Mouse (Mus musculus) retina, adult 2 months (tissue): ENCODE results near the gene Tmem110.

Experiments
- DNase-seq: peaks from one replicate; pipeline ENCODE4 v3.0.0-alpha.2; 2012; ENCODE audit warnings: low read depth, low spot score

Tmem110 gene

GRCm38 (mm10) chr14:30825476-30826131 lies at the start of gene Tmem110:
Gene Tmem110, plus strand, starts transcription at chr14:30825590.
- DNase-seq, result peak; percentile 66

GRCm38 (mm10) chr14:30784614-30785013 lies 40.8 kb upstream of the Tmem110 start:
- DNase-seq, result no peak

GRCm38 (mm10) chr14:30789471-30789870 lies 35.9 kb upstream of the Tmem110 start:
- no peak for DNase-seq

GRCm38 (mm10) chr14:30792871-30793270 lies 32.5 kb upstream of the Tmem110 start:
- DNase-seq, result no peak

- DNase-seq, result no peak
Observed at GRCm38 (mm10) chr14:30801756-30802155, 23.6 kb upstream of the Tmem110 start.

GRCm38 (mm10) chr14:30821136-30821535 lies 4.3 kb upstream of the Tmem110 start:
- DNase-seq, result no peak

GRCm38 (mm10) chr14:30824456-30824995 lies 864 bp upstream of the Tmem110 start:
- no peak for DNase-seq

GRCm38 (mm10) chr14:30825021-30825475 lies 342 bp upstream of the Tmem110 start:
- no peak for DNase-seq

GRCm38 (mm10) chr14:30826174-30827140 lies 1.1 kb downstream of the Tmem110 start:
- no peak for DNase-seq

GRCm38 (mm10) chr14:30827480-30827879 lies 2.1 kb downstream of the Tmem110 start:
- DNase-seq, result no peak

GRCm38 (mm10) chr14:30828077-30828476 lies 2.7 kb downstream of the Tmem110 start:
- DNase-seq, result no peak

GRCm38 (mm10) chr14:30828635-30829460 lies 3.5 kb downstream of the Tmem110 start:
- DNase-seq, result no peak

GRCm38 (mm10) chr14:30837416-30837996 lies 12.1 kb downstream of the Tmem110 start:
- DNase-seq, result no peak

- no peak for DNase-seq
Observed at GRCm38 (mm10) chr14:30843701-30844100, 18.3 kb downstream of the Tmem110 start.

GRCm38 (mm10) chr14:30850504-30850903 lies 25.1 kb downstream of the Tmem110 start:
- no peak for DNase-seq

GRCm38 (mm10) chr14:30852325-30852724 lies 26.9 kb downstream of the Tmem110 start:
- no peak for DNase-seq

- no peak for DNase-seq
Observed at GRCm38 (mm10) chr14:30855316-30855715, 29.9 kb downstream of the Tmem110 start.

- no peak for DNase-seq
Observed at GRCm38 (mm10) chr14:30856885-30857507, 31.6 kb downstream of the Tmem110 start.

- DNase-seq, result no peak
Observed at GRCm38 (mm10) chr14:30857990-30858389, 32.6 kb downstream of the Tmem110 start.

GRCm38 (mm10) chr14:30861421-30862125 lies 36.2 kb downstream of the Tmem110 start:
- DNase-seq, result no peak
